Mouse (Mus musculus) G1E (cell line): ENCODE measurements around the gene Samt1. TPM values are rescaled to one million over a fixed set of nuclear protein-coding genes. Genes with fewer than 3 reads are reported as not detected.
"Not testable (repeated sequence)": the region's sequence is repeated elsewhere in the genome, so short reads cannot be mapped to it uniquely, and the experiment has no call there.

ENCODE experiments used
- ATAC-seq: 2 replicates; pipeline ENCODE4 v1.8.0; 2016; ENCODE audit warnings: mild to moderate bottlenecking; ENCODE audit not compliant: insufficient number of reproducible peaks, poor library complexity, low FRiP score, severe bottlenecking; ENCODE audit errors: extremely low read depth
- DNase-seq: peaks from one replicate; pipeline ENCODE4 v3.0.0; 2012; ENCODE audit warnings: low spot score
- H3K27me3 ChIP-seq: 2 replicates; pipeline ENCODE4 v1.6.1; 2012; ENCODE audit warnings: mild to moderate bottlenecking, low read length, inconsistent platforms; ENCODE audit not compliant: insufficient read depth
- H3K36me3 ChIP-seq: replicated peaks from 2 replicates; pipeline ENCODE3; 2012; ENCODE audit warnings: mild to moderate bottlenecking, inconsistent platforms
- H3K4me1 ChIP-seq: 2 replicates; pipeline ENCODE4 v1.6.1; 2012; ENCODE audit warnings: low read depth, low read length, inconsistent platforms, mixed read lengths; ENCODE audit not compliant: insufficient read depth
- H3K4me3 ChIP-seq: 2 replicates; pipeline ENCODE4 v1.5.1; 2012; ENCODE audit warnings: low read depth, mild to moderate bottlenecking, inconsistent platforms, low read length, moderate library complexity, mixed read lengths
- H3K9me3 ChIP-seq: replicated peaks from 2 replicates; pipeline ENCODE4 v1.6.1; 2012; ENCODE audit warnings: inconsistent platforms
- CTCF ChIP-seq: IDR thresholded peaks from 2 replicates; pipeline ENCODE4 v1.5.1; 2012; ENCODE audit warnings: low read depth, low read length, inconsistent platforms, mixed read lengths
- TAL1 ChIP-seq: conservative IDR thresholded peaks from 2 replicates; pipeline ENCODE4 v1.6.1; 2012; ENCODE audit warnings: low read depth, low read length, inconsistent platforms, mixed read lengths
- polyA plus RNA-seq: library from polyadenylated mRNA; stranded (reverse); fragments of >175 nt; gene quantifications from 2 replicates; pipeline ENCODE4 v1.2.3, GENCODE M21; 2012
- total RNA-seq, 2 experiments: library from RNA; stranded (forward) in 1 of 2; stranded (reverse) in 1 of 2; fragments of 200-1000 nt in 1 of 2; fragments of >200 nt in 1 of 2; fragmentation: Nextera tagmentation in 1 of 2; gene quantifications; 2 replicates each; pipeline ENCODE4 v1.2.3; 2014 to 2017

Samt1 gene
- total RNA-seq (2014; fragmentation: Nextera tagmentation): not detected in 2 replicates
- total RNA-seq (2017): not detected in 2 replicates
- polyA plus RNA-seq: not detected in 2 replicates

DNA sequence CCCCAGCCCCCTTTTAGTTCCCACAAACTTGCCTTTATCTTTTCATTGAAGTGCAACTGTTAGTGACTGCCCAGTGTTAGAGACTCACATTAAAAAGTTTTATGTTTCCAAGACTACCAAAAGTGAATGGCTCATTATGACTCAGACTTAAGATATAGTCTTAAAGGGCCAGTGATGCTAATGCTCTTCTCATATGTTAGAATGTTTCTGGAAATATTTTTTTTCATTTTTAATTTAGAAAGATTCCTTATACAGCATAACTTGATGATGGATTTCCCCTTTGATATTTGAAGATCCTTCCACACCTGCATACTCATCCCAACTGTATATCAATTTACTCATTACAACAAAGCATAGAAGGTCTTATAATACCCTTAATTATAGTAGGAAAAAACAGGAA lies at the start of gene Samt1:
Gene Samt1, minus strand, starts transcription at position 101 of the 400 bp plus-strand sequence.
- H3K4me3 ChIP-seq: not testable (repeated sequence)

DNA sequence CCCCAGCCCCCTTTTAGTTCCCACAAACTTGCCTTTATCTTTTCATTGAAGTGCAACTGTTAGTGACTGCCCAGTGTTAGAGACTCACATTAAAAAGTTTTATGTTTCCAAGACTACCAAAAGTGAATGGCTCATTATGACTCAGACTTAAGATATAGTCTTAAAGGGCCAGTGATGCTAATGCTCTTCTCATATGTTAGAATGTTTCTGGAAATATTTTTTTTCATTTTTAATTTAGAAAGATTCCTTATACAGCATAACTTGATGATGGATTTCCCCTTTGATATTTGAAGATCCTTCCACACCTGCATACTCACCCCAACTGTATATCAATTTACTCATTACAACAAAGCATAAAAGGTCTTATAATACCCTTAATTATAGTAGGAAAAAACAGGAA lies 42.5 kb upstream of the Samt1 start, which contains the start of gene Gm10057:
Gene Gm10057, minus strand, starts transcription at position 101 of the 400 bp plus-strand sequence.
- not testable (repeated sequence) for H3K9me3 ChIP-seq, ATAC-seq, H3K4me1 ChIP-seq, H3K36me3 ChIP-seq, DNase-seq, H3K4me3 ChIP-seq, H3K27me3 ChIP-seq

More for the DNA sequence above, at the start of gene Samt1:
- not testable (repeated sequence) for H3K36me3 ChIP-seq, ATAC-seq, H3K27me3 ChIP-seq, H3K9me3 ChIP-seq, H3K4me1 ChIP-seq, DNase-seq

DNA sequence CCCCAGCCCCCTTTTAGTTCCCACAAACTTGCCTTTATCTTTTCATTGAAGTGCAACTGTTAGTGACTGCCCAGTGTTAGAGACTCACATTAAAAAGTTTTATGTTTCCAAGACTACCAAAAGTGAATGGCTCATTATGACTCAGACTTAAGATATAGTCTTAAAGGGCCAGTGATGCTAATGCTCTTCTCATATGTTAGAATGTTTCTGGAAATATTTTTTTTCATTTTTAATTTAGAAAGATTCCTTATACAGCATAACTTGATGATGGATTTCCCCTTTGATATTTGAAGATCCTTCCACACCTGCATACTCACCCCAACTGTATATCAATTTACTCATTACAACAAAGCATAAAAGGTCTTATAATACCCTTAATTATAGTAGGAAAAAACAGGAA lies 21.3 kb upstream of the Samt1 start, which contains the start of gene 4921511M17Rik:
Gene 4921511M17Rik, minus strand, starts transcription at position 101 of the 400 bp plus-strand sequence.
- not testable (repeated sequence) for H3K27me3 ChIP-seq, H3K36me3 ChIP-seq, ATAC-seq, DNase-seq, H3K9me3 ChIP-seq, H3K4me1 ChIP-seq, H3K4me3 ChIP-seq

DNA sequence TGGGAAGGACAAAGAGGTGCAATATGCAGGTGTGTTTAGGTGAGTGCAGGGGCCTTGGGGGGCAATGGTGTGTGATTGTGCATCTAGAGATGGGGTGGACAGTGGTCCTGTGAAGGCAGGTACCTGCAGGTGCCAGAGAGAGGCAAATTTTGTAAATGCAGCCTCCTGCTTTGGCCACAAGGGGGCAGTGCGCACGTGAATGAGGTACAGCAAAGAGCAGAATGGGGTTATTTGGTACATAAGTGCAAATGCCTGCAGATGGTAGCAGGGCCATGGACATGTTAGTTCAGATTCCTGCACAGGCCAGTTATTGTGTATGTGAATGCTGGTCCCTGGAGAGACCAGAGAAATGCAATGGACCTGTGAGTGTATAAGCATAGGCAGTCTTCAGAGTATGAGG lies 35.5 kb downstream of the Samt1 start:
- H3K9me3 ChIP-seq, H3K36me3 ChIP-seq: not testable (repeated sequence)
- peak; percentile 42; the same call in 1 of the 2 replicates for ATAC-seq

DNA sequence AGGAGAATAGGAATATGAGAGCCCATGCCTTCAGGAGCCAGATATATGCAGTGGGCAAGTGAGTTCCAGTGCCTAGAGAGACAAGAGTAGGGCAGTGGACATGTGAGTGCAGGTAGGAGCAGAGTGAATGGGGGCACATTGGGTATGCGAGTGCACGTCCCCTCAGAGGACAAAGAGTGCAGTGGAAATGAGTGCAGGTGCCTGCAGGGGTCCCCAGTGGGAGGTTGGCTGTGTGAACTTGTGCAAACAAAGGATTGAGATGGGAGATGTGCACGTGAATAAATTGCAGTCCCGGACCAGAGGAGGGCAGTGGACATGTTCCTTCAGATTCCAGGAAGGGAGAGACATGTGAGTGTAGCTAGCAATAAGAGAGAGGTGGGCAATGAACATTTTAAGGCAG lies 36.0 kb downstream of the Samt1 start:
- not testable (repeated sequence) for H3K4me3 ChIP-seq, H3K4me1 ChIP-seq, H3K27me3 ChIP-seq, H3K9me3 ChIP-seq, ATAC-seq, H3K36me3 ChIP-seq, DNase-seq

More for the DNA sequence above, 35.5 kb downstream of the Samt1 start:
- not testable (repeated sequence) for H3K4me1 ChIP-seq, H3K27me3 ChIP-seq, DNase-seq, H3K4me3 ChIP-seq

DNA sequence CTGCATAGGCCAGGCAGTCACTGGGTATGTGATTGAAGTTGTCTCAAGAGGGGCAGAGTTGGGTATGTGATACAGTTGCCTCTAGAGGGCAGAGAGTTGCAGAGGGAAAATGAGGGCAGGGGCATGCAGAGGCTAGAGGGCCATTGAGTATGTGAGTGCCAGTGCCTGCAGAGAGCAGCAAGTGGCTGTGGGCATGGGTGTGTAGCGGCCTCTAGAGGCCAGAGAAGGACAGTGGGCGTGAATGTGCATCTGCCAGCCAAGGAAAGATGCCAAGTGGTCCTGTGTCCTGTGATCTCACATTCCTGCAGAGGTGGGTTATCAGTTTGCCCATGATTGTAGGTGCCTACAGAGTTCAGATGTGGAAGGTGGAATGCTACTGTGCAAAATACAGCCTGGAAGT lies 38.0 kb downstream of the Samt1 start:
- no peak for TF ChIP-seq TAL1
- TF ChIP-seq CTCF: peak; percentile 9; the same call in 1 of the 2 replicates
- Histone ChIP-seq H3K27me3 (no peaks in the 10 kb centered on the region), H3K36me3 (no peaks in the 10 kb centered on the region), H3K9me3 (no peaks in the 10 kb centered on the region), H3K4me3 (no peak overlapping the region), H3K4me1 (no peaks in the 10 kb centered on the region)
- ATAC-seq (no peak), DNase-seq (no peak)

DNA sequence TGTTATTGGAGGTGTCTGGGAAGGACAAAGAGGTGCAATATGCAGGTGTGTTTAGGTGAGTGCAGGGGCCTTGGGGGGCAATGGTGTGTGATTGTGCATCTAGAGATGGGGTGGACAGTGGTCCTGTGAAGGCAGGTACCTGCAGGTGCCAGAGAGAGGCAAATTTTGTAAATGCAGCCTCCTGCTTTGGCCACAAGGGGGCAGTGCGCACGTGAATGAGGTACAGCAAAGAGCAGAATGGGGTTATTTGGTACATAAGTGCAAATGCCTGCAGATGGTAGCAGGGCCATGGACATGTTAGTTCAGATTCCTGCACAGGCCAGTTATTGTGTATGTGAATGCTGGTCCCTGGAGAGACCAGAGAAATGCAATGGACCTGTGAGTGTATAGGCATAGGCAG lies 59.6 kb downstream of the Samt1 start:
- H3K36me3 ChIP-seq, H3K9me3 ChIP-seq, DNase-seq, H3K27me3 ChIP-seq, H3K4me3 ChIP-seq, H3K4me1 ChIP-seq: not testable (repeated sequence)
- peak; percentile 57 for ATAC-seq

Other genes starting within 250 kb of the Samt1 start
- gene Spin2c, start 180.4 kb downstream of the Samt1 start, total RNA-seq (2014; fragmentation: Nextera tagmentation): not detected in 2 replicates
- 0.11 TPM in 1 of 2 replicates, not detected in the other for gene Spin2c, start 180.4 kb downstream of the Samt1 start, total RNA-seq (2017)
- not detected in 2 replicates for gene Spin2c, start 180.4 kb downstream of the Samt1 start, polyA plus RNA-seq
- gene 4921511M17Rik, start 21.2 kb upstream of the Samt1 start, total RNA-seq (2014; fragmentation: Nextera tagmentation): not detected in 2 replicates
- not detected in 2 replicates for gene 4921511M17Rik, start 21.2 kb upstream of the Samt1 start, total RNA-seq (2017)
- gene 4921511M17Rik, start 21.2 kb upstream of the Samt1 start, polyA plus RNA-seq: not detected in 2 replicates
- not detected in 2 replicates for gene Gm10057, start 42.4 kb upstream of the Samt1 start, total RNA-seq (2014; fragmentation: Nextera tagmentation)
- not detected in 2 replicates for gene Gm10057, start 42.4 kb upstream of the Samt1 start, total RNA-seq (2017)
- not detected in 2 replicates for gene Gm10057, start 42.4 kb upstream of the Samt1 start, polyA plus RNA-seq
- gene Gm15140, start 108.0 kb upstream of the Samt1 start, total RNA-seq (2014; fragmentation: Nextera tagmentation): not detected in 2 replicates
- not detected in 2 replicates for gene Gm15140, start 108.0 kb upstream of the Samt1 start, total RNA-seq (2017)
- gene Gm15140, start 108.0 kb upstream of the Samt1 start, polyA plus RNA-seq: not detected in 2 replicates